Mouse (Mus musculus) heart, postnatal 4 days (tissue): ENCODE results near the gene Ap3d1. TPM values are rescaled to one million over a fixed set of nuclear protein-coding genes. Genes with fewer than 3 reads are reported as not detected.

Experiments
- DNase-seq: peaks from one replicate; pipeline ENCODE4 v3.0.0; 2021
- total RNA-seq, 2 experiments: library from RNA; stranded (reverse); gene quantifications; 2 replicates each; pipeline ENCODE4 v1.2.3; 2021

The Ap3d1 gene
- total RNA-seq, 2 experiments from 2014 or later = 47.8 to 53.8 TPM

GRCm38 (mm10) chr10:80665981-80666733, 75.9 kb downstream of the Ap3d1 start:
- DNase-seq = no peak

- DNase-seq = no peak
Measured at GRCm38 (mm10) chr10:80665459-80665858, 76.6 kb downstream of the Ap3d1 start.

GRCm38 (mm10) chr10:80665016-80665380, 77.1 kb downstream of the Ap3d1 start:
- peak; percentile 87 for DNase-seq

- peak; percentile 93 for DNase-seq
Measured at GRCm38 (mm10) chr10:80664197-80665015, 77.7 kb downstream of the Ap3d1 start.

GRCm38 (mm10) chr10:80663485-80664196, 78.4 kb downstream of the Ap3d1 start:
- DNase-seq = no peak

- peak; percentile 69 for DNase-seq
Measured at GRCm38 (mm10) chr10:80661149-80661548, 80.9 kb downstream of the Ap3d1 start.

- peak; percentile 87 for DNase-seq
Measured at GRCm38 (mm10) chr10:80659213-80659612, 82.9 kb downstream of the Ap3d1 start.

- no peak for DNase-seq
Measured at GRCm38 (mm10) chr10:80658841-80659202, 83.2 kb downstream of the Ap3d1 start.

- DNase-seq = no peak
Measured at GRCm38 (mm10) chr10:80658194-80658840, 83.7 kb downstream of the Ap3d1 start.

Other genes with a start within 250 kb of the Ap3d1 start
- gene Onecut3, start 247.4 kb downstream of the Ap3d1 start, total RNA-seq = under 1 TPM in 1 of 2 experiments, not detected in 1; 0.05 TPM
- not detected for gene Atp8b3, start 203.1 kb downstream of the Ap3d1 start, total RNA-seq
- 10 to 100 TPM; 22.4 to 26.2 TPM for gene Rexo1, start 180.7 kb downstream of the Ap3d1 start, total RNA-seq
- gene Klf16, start 164.9 kb downstream of the Ap3d1 start, total RNA-seq = 10 to 100 TPM in 1 of 2 experiments, 1 to 10 TPM in 1; 9.6 to 10.4 TPM
- gene Abhd17a, start 151.9 kb downstream of the Ap3d1 start, total RNA-seq = 10 to 100 TPM; 93.6 to 95.0 TPM
- gene Scamp4, start 139.4 kb downstream of the Ap3d1 start, total RNA-seq = 10 to 100 TPM; 27.0 to 30.4 TPM
- gene Adat3, start 139.4 kb downstream of the Ap3d1 start, total RNA-seq = 1 to 10 TPM; 2.6 to 2.9 TPM
- 1 to 10 TPM in 1 of 2 experiments, under 1 TPM in 1; 0.79 to 1.2 TPM for gene Gm49322, start 136.2 kb downstream of the Ap3d1 start, total RNA-seq
- gene Csnk1g2, start 119.4 kb downstream of the Ap3d1 start, total RNA-seq = 100 to 1,000 TPM; 142 to 162 TPM
- gene Btbd2, start 85.2 kb downstream of the Ap3d1 start, total RNA-seq = 10 to 100 TPM; 42.2 to 42.4 TPM
- 100 to 1,000 TPM; 105 TPM for gene Mknk2, start 64.2 kb downstream of the Ap3d1 start, total RNA-seq
- 10 to 100 TPM; 12.5 to 13.0 TPM for gene Mob3a, start 40.3 kb downstream of the Ap3d1 start, total RNA-seq
- gene Izumo4, start 40.1 kb downstream of the Ap3d1 start, total RNA-seq = 1 to 10 TPM; 3.2 to 4.6 TPM
- 10 to 100 TPM; 75.6 to 76.8 TPM for gene Dot1l, start 12.9 kb upstream of the Ap3d1 start, total RNA-seq
- gene Sf3a2, start 55.9 kb upstream of the Ap3d1 start, total RNA-seq = 10 to 100 TPM; 46.0 to 51.7 TPM
- gene Plekhj1, start 56.4 kb upstream of the Ap3d1 start, total RNA-seq = 10 to 100 TPM; 36.2 to 37.1 TPM
- 1 to 10 TPM in 1 of 2 experiments, under 1 TPM in 1; 0.61 to 1.0 TPM for gene Amh, start 63.0 kb upstream of the Ap3d1 start, total RNA-seq
- 1 to 10 TPM in 1 of 2 experiments, under 1 TPM in 1; 0.62 to 1.6 TPM for gene Jsrp1, start 71.2 kb upstream of the Ap3d1 start, total RNA-seq
- gene Oaz1, start 84.4 kb upstream of the Ap3d1 start, total RNA-seq = 1,000 to 10,000 TPM; 1,002 to 1,049 TPM
- 1 to 10 TPM; 1.8 to 2.5 TPM for gene Lingo3, start 101.8 kb upstream of the Ap3d1 start, total RNA-seq
- 10 to 100 TPM; 29.9 to 35.0 TPM for gene Lsm7, start 112.9 kb upstream of the Ap3d1 start, total RNA-seq
- 10 to 100 TPM; 23.4 to 24.8 TPM for gene Sppl2b, start 113.0 kb upstream of the Ap3d1 start, total RNA-seq
- gene Tmprss9, start 129.6 kb upstream of the Ap3d1 start, total RNA-seq = not detected
- 100 to 1,000 TPM; 162 to 169 TPM for gene Timm13, start 158.7 kb upstream of the Ap3d1 start, total RNA-seq
- 10 to 100 TPM; 15.5 to 17.2 TPM for gene Lmnb2, start 176.0 kb upstream of the Ap3d1 start, total RNA-seq
- 1 to 10 TPM; 6.4 to 9.5 TPM for gene Gadd45b, start 187.8 kb upstream of the Ap3d1 start, total RNA-seq